Mouse (Mus musculus) lung, adult 2 months (tissue): ENCODE measurements at regions not wholly inside any gene's neighbourhood (a gene's known extent, or its start where the extent isn't known, plus 50 kb on each side); places are given as distances from the start of the nearest gene placed in this dataset.

ENCODE experiments used
- CTCF ChIP-seq: fragments of 200-500 bp; IDR thresholded peaks from 2 replicates; pipeline ENCODE4 v1.5.1; 2011; ENCODE audit warnings: mild to moderate bottlenecking, low read length, control low read depth; ENCODE audit not compliant: insufficient read depth
- POLR2A ChIP-seq: fragments of 200-500 bp; IDR thresholded peaks from 2 replicates; pipeline ENCODE4 v1.6.1; 2011; ENCODE audit warnings: low read depth, mild to moderate bottlenecking, control low read depth, low read length, borderline replicate concordance; ENCODE audit errors: extremely low read depth

GRCm38 (mm10) chr16:30147296-30147695 is 83.1 kb downstream of the Hes1 start:
- TF ChIP-seq POLR2A (no peak), CTCF (no peak)
